Mouse (Mus musculus): ENCODE data around the gene Kif22. TPM values are rescaled to one million over a fixed set of nuclear protein-coding genes. Genes with fewer than 3 reads are reported as not detected.

The Kif22 gene
- polyA plus RNA-seq, 1 experiment, result 50.5 TPM

DNA sequence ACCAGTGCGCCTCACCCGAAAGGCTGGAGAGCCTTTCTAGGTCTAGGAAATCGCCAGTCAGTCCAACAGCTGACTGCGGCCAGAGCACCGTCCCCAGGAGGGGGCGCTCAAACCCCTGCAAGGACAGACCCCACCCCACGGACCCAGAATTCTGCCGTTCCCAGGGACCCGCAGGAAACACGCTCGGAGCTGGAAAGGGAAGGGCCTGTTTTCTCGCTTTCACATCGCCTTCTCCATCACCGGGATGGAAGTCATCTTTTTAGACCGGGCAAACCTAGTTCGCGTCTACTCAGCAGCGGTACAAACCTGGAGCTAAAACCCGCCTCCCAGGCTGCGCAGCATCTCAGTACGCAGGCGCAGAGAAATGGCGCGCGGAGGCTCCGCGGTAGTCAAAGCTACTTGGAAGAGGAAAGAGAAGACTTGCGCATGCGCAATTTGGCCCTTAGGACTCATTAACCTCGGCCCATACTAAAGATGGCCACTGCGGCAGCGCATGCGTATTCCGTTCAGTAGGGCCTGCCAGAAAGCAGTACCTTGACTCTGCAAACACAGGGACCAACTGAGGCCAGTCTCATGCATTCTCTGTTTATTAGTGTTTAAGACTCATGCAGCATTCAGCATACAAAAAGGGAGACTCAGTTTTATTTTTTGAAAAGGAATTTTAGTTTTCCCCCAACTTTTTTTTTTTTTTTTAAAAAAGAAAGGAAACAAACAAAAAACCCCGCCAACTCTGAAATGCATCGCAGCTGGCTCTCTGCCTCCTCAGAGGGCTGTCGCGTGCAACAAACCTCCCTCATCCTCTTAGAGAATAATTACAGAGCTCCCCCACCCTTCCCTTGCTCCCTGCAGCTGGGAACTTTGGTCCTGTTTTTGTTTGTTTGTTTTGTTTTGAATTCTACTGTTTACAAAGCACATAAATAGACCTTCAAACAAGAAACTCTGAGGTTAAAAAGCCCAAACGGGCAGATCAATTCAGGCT, 25.0 kb downstream of the Kif22 start, which contains the start of gene Pagr1a:
TSS of gene Pagr1a (minus strand) at position 382 of the 979 bp plus-strand sequence.
- Histone ChIP-seq H3K27ac (ENCODE audit: control insufficient read depth, insufficient read depth, low read length) (peak within 1 kb of the TSS; percentile 82), H3K27me3 (ENCODE audit: control insufficient read depth, insufficient read depth, low read length) (no peaks in the 10 kb centered on the region), H3K36me3 (ENCODE audit: control insufficient read depth, insufficient read depth, low read length) (no peaks in the 10 kb centered on the region), H3K4me3 (ENCODE audit: control insufficient read depth, insufficient read depth, low read length) (peak within 1 kb of the TSS; percentile 85), H3K4me1 (replicated peaks; ENCODE audit: control insufficient read depth, insufficient read depth, low read length) (peaks cover 70% of the 10 kb centered on the region)
- WGBS, result 2% methylated on average over 39 of the region's 39 CpGs
- DNase-seq, result peak; percentile 95
- TF ChIP-seq CTCF (IDR thresholded peaks at IDR 0.05; ENCODE audit: borderline replicate concordance, control insufficient read depth, extremely low read depth, insufficient read depth, low read length, poor library complexity) (peak; percentile 99), POLR2A (IDR thresholded peaks at IDR 0.05; ENCODE audit: control insufficient read depth, extremely low read depth, insufficient read depth, low read length, poor library complexity) (peak; percentile 84)

DNA sequence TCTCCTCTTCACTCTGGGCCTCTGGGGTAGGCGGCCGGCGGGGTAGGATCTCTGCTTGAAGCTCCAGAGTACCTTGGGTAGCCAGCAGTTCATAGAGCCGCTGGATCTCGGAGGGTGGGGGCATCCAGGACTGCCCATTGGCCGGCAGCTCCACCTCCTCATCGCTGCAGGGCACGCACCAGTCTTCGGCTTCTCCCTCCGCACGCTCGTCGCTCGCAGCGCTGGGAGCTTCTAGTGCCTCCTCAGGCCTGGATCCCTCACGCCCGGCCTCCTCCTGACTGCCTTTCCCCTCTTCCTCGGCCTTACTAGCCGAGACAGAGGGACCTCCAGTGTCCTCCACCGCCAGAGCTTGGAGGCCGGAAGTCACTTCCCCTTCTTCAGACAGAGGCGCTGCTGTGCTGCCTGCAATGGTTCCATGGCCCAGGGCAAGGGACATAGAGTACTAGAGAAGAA, 25.8 kb downstream of the Kif22 start:
- under 1% methylated on average over 22 of the region's 22 CpGs for WGBS
- Histone ChIP-seq H3K4me1 (replicated peaks; ENCODE audit: control insufficient read depth, insufficient read depth, low read length) (peaks cover 62% of the 10 kb centered on the region), H3K36me3 (ENCODE audit: control insufficient read depth, insufficient read depth, low read length) (no peaks in the 10 kb centered on the region), H3K4me3 (ENCODE audit: control insufficient read depth, insufficient read depth, low read length) (peak overlapping the region; percentile 85), H3K27ac (ENCODE audit: control insufficient read depth, insufficient read depth, low read length) (peak overlapping the region; percentile 82), H3K27me3 (ENCODE audit: control insufficient read depth, insufficient read depth, low read length) (no peaks in the 10 kb centered on the region)
- no peak for TF ChIP-seq POLR2A (IDR thresholded peaks at IDR 0.05; ENCODE audit: control insufficient read depth, extremely low read depth, insufficient read depth, low read length, poor library complexity)
- TF ChIP-seq CTCF (IDR thresholded peaks at IDR 0.05; ENCODE audit: borderline replicate concordance, control insufficient read depth, extremely low read depth, insufficient read depth, low read length, poor library complexity), result no peak
- no peak for DNase-seq

GRCm38 (mm10) chr7:127016481-127016485, 26.0 kb downstream of the Kif22 start, which contains the start of gene Pagr1b:
Gene Pagr1b, minus strand, starts transcription at chr7:127016484.
- Histone ChIP-seq H3K27me3 (ENCODE audit: control insufficient read depth, insufficient read depth, low read length) (no peaks in the 10 kb centered on the region), H3K4me1 (replicated peaks; ENCODE audit: control insufficient read depth, insufficient read depth, low read length) (peaks cover 60% of the 10 kb centered on the region), H3K27ac (ENCODE audit: control insufficient read depth, insufficient read depth, low read length) (peak within 1 kb of the TSS; percentile 82), H3K36me3 (ENCODE audit: control insufficient read depth, insufficient read depth, low read length) (no peaks in the 10 kb centered on the region), H3K4me3 (ENCODE audit: control insufficient read depth, insufficient read depth, low read length) (peak within 1 kb of the TSS; percentile 85)
- no peak for DNase-seq
- no peak for TF ChIP-seq CTCF (IDR thresholded peaks at IDR 0.05; ENCODE audit: borderline replicate concordance, control insufficient read depth, extremely low read depth, insufficient read depth, low read length, poor library complexity)
- TF ChIP-seq POLR2A (IDR thresholded peaks at IDR 0.05; ENCODE audit: control insufficient read depth, extremely low read depth, insufficient read depth, low read length, poor library complexity), result no peak

- Histone ChIP-seq H3K4me1 (replicated peaks; ENCODE audit: control insufficient read depth, insufficient read depth, low read length) (peaks cover 58% of the 10 kb centered on the region), H3K36me3 (ENCODE audit: control insufficient read depth, insufficient read depth, low read length) (no peaks in the 10 kb centered on the region), H3K27me3 (ENCODE audit: control insufficient read depth, insufficient read depth, low read length) (no peaks in the 10 kb centered on the region), H3K4me3 (ENCODE audit: control insufficient read depth, insufficient read depth, low read length) (peak overlapping the region; percentile 85), H3K27ac (ENCODE audit: control insufficient read depth, insufficient read depth, low read length) (peak overlapping the region; percentile 32)
- TF ChIP-seq CTCF (IDR thresholded peaks at IDR 0.05; ENCODE audit: borderline replicate concordance, control insufficient read depth, extremely low read depth, insufficient read depth, low read length, poor library complexity), result no peak
- TF ChIP-seq POLR2A (IDR thresholded peaks at IDR 0.05; ENCODE audit: control insufficient read depth, extremely low read depth, insufficient read depth, low read length, poor library complexity), result no peak
- DNase-seq, result no peak
- WGBS, result 12% methylated on average over 10 of the region's 10 CpGs
Measured at GRCm38 (mm10) chr7:127016081-127016480, 26.2 kb downstream of the Kif22 start.

DNA sequence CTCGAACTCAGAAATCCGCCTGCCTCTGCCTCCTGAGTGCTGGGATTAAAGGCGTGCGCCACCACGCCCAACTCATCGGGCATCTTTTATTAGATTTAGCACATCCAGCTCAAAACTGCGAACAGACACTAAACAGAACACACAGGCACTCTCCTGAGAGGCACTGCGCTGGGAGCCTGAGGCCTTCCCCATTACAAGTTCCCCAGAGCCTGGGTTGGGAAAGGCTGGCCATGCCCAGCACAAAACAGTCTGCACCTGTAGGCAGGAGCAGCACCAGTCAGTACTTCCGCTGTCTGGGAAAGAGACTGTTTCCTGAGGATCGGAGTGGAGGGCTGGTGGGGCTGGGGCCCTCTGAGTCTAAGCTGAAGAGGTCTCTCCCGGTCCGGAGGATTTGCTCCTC, 27.3 kb downstream of the Kif22 start:
- Histone ChIP-seq H3K4me1 (replicated peaks; ENCODE audit: control insufficient read depth, insufficient read depth, low read length) (peaks cover 50% of the 10 kb centered on the region), H3K4me3 (ENCODE audit: control insufficient read depth, insufficient read depth, low read length) (no peak overlapping the region), H3K36me3 (ENCODE audit: control insufficient read depth, insufficient read depth, low read length) (no peaks in the 10 kb centered on the region), H3K27ac (ENCODE audit: control insufficient read depth, insufficient read depth, low read length) (no peak overlapping the region; the same call in 1 of the 2 replicates), H3K27me3 (ENCODE audit: control insufficient read depth, insufficient read depth, low read length) (no peaks in the 10 kb centered on the region)
- TF ChIP-seq CTCF (IDR thresholded peaks at IDR 0.05; ENCODE audit: borderline replicate concordance, control insufficient read depth, extremely low read depth, insufficient read depth, low read length, poor library complexity), result no peak
- TF ChIP-seq POLR2A (IDR thresholded peaks at IDR 0.05; ENCODE audit: control insufficient read depth, extremely low read depth, insufficient read depth, low read length, poor library complexity), result no peak
- DNase-seq, result no peak
- WGBS, result 93% methylated on average over 12 of the region's 12 CpGs

DNA sequence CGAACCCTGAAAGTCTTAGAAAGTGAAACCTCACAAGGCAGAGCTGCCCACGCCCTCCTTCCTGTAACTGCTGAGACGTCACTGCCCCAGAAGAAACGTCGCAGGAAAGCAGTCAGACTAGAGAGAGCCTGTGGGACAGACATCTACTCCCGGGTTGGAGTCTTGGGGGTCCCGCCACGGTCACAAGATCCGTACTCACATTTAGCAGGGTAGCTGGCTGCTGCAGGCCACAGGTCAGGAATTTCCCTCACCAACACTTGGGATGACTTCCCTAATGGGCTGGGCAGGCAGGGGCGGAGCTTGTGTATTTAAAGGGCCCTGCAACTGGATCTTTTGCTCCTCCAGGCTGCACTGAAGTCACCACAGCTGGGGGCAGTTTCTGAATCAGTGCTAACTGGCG, 28.0 kb downstream of the Kif22 start, which contains the start of gene Mvp:
TSS of gene Mvp (minus strand) at position 302 of the 400 bp plus-strand sequence.
- Histone ChIP-seq H3K27ac (ENCODE audit: control insufficient read depth, insufficient read depth, low read length) (peak within 1 kb of the TSS; percentile 76), H3K4me3 (ENCODE audit: control insufficient read depth, insufficient read depth, low read length) (peak within 1 kb of the TSS; percentile 79), H3K4me1 (replicated peaks; ENCODE audit: control insufficient read depth, insufficient read depth, low read length) (peaks cover 43% of the 10 kb centered on the region), H3K36me3 (ENCODE audit: control insufficient read depth, insufficient read depth, low read length) (no peaks in the 10 kb centered on the region), H3K27me3 (ENCODE audit: control insufficient read depth, insufficient read depth, low read length) (no peaks in the 10 kb centered on the region)
- TF ChIP-seq POLR2A (IDR thresholded peaks at IDR 0.05; ENCODE audit: control insufficient read depth, extremely low read depth, insufficient read depth, low read length, poor library complexity), result peak; percentile 43; the same call in 1 of the 2 replicates
- TF ChIP-seq CTCF (IDR thresholded peaks at IDR 0.05; ENCODE audit: borderline replicate concordance, control insufficient read depth, extremely low read depth, insufficient read depth, low read length, poor library complexity), result no peak
- peak; percentile 59 for DNase-seq
- WGBS, result 2% methylated on average over 11 of the region's 11 CpGs

All from thymus, adult 2 months (tissue).